Mouse (Mus musculus) olfactory bulb, adult 2 months (tissue): ENCODE results near the gene Psrc1. TPM values are rescaled to one million over a fixed set of nuclear protein-coding genes. Genes with fewer than 3 reads are reported as not detected.
A peak's percentile ranks its signal among the peaks of the same experiment; 100 is the strongest.

Experiments
- H3K27ac ChIP-seq: fragments of 200-500 bp; 2 replicates; pipeline ENCODE4 v1.5.1; 2012; ENCODE audit warnings: low read depth, low read length; ENCODE audit not compliant: insufficient read depth
- H3K4me1 ChIP-seq: fragments of 200-500 bp; 2 replicates; pipeline ENCODE4 v1.6.1; 2012; ENCODE audit warnings: low read length; ENCODE audit not compliant: control insufficient read depth, insufficient read depth
- H3K4me3 ChIP-seq: fragments of 200-500 bp; 2 replicates; pipeline ENCODE4 v1.5.1; 2012; ENCODE audit warnings: mild to moderate bottlenecking, low read depth, low read length, moderate library complexity; ENCODE audit not compliant: insufficient read depth
- CTCF ChIP-seq: fragments of 200-500 bp; IDR thresholded peaks from 2 replicates; pipeline ENCODE4 v1.5.1; 2012; ENCODE audit warnings: low read depth, mild to moderate bottlenecking, low read length, moderate library complexity; ENCODE audit not compliant: insufficient read depth
- POLR2A ChIP-seq: fragments of 200-500 bp; IDR thresholded peaks from 2 replicates; pipeline ENCODE4 v1.6.1; 2012; ENCODE audit warnings: mild to moderate bottlenecking, low read depth, low read length, moderate library complexity; ENCODE audit not compliant: insufficient read depth
- whole genome bisulfite sequencing: fragments of 180-500 bp; shearing (Covaris S2); methylation state at CpG from one replicate; pipeline ENCODE4 v1.1.7; 2018; 5-methylcytosine and 5-hydroxymethylcytosine counted together
- polyA plus RNA-seq: library from polyadenylated mRNA; stranded (reverse); fragments of >200 nt; gene quantifications from 2 replicates; pipeline ENCODE4 v1.2.4, GENCODE M21; 2012; ENCODE audit warnings: low replicate concordance; ENCODE audit not compliant: missing spikeins, insufficient read depth, insufficient read length

The Psrc1 gene
- polyA plus RNA-seq, 1 experiment = not detected

- no peak overlapping the region for H3K27ac ChIP-seq
- no peak overlapping the region for H3K4me3 ChIP-seq
- WGBS = 63% methylated on average over 15 of the region's 15 CpGs
- no peak for TF ChIP-seq POLR2A
- no peak for TF ChIP-seq CTCF
- H3K4me1 ChIP-seq = peaks cover 39% of the 10 kb centered on the region
Observed at GRCm38 (mm10) chr3:108402528-108402920, 18.9 kb downstream of the Psrc1 start.

GRCm38 (mm10) chr3:108405536-108406305 lies 22.1 kb downstream of the Psrc1 start:
- H3K4me3 ChIP-seq = no peak overlapping the region
- peaks cover 60% of the 10 kb centered on the region for H3K4me1 ChIP-seq
- 28% methylated on average over 14 of the region's 14 CpGs for WGBS
- H3K27ac ChIP-seq = peak overlapping the region; percentile 68
- TF ChIP-seq POLR2A (no peak), CTCF (no peak)

- TF ChIP-seq CTCF (no peak), POLR2A (no peak)
- WGBS = 49% methylated on average over 24 of the region's 24 CpGs
- H3K4me1 ChIP-seq = peaks cover 66% of the 10 kb centered on the region
- H3K27ac ChIP-seq = peak overlapping the region; percentile 68
- no peak overlapping the region for H3K4me3 ChIP-seq
Observed at GRCm38 (mm10) chr3:108406306-108406885, 22.8 kb downstream of the Psrc1 start.

- 57% methylated on average over 8 of the region's 8 CpGs for WGBS
- TF ChIP-seq CTCF (no peak), POLR2A (no peak)
- Histone ChIP-seq H3K4me3 (no peak overlapping the region), H3K27ac (no peak overlapping the region), H3K4me1 (peaks cover 75% of the 10 kb centered on the region)
Observed at GRCm38 (mm10) chr3:108408517-108409008, 24.9 kb downstream of the Psrc1 start.

GRCm38 (mm10) chr3:108409656-108410358 lies 26.2 kb downstream of the Psrc1 start:
- H3K4me3 ChIP-seq = peak overlapping the region; percentile 8
- peaks cover 84% of the 10 kb centered on the region for H3K4me1 ChIP-seq
- no peak for TF ChIP-seq POLR2A
- TF ChIP-seq CTCF = no peak
- 23% methylated on average over 8 of the region's 8 CpGs for WGBS
- H3K27ac ChIP-seq = no peak overlapping the region

- 9% methylated on average over 5 of the region's 5 CpGs for WGBS
- Histone ChIP-seq H3K4me3 (peak overlapping the region; percentile 8), H3K4me1 (peaks cover 84% of the 10 kb centered on the region), H3K27ac (no peak overlapping the region)
- TF ChIP-seq POLR2A (no peak), CTCF (no peak)
Observed at GRCm38 (mm10) chr3:108410359-108410714, 26.7 kb downstream of the Psrc1 start.

- TF ChIP-seq CTCF = no peak
- no peak for TF ChIP-seq POLR2A
- Histone ChIP-seq H3K4me3 (peak overlapping the region; percentile 38), H3K27ac (peak overlapping the region; percentile 49), H3K4me1 (peaks cover 78% of the 10 kb centered on the region)
- WGBS = 22% methylated on average over 5 of the region's 5 CpGs
Observed at GRCm38 (mm10) chr3:108411026-108411753, 27.6 kb downstream of the Psrc1 start.

GRCm38 (mm10) chr3:108411754-108412121 lies 28.1 kb downstream of the Psrc1 start:
- WGBS = 15% methylated on average over 8 of the region's 8 CpGs
- Histone ChIP-seq H3K4me1 (peaks cover 72% of the 10 kb centered on the region), H3K4me3 (peak overlapping the region; percentile 38), H3K27ac (peak overlapping the region; percentile 49)
- peak; percentile 32; the same call in 1 of the 2 replicates for TF ChIP-seq CTCF
- TF ChIP-seq POLR2A = no peak; the same call in 1 of the 2 replicates
